Mouse (Mus musculus) spleen, adult 10 weeks (tissue): ENCODE measurements around the gene Ssr3. TPM values are rescaled to one million over a fixed set of nuclear protein-coding genes. Genes with fewer than 3 reads are reported as not detected.

ENCODE experiments used
- polyA plus RNA-seq: library from polyadenylated mRNA; stranded (reverse); fragments of 350-450 nt; fragmentation: Illumina TruSeq; extraction: RNeasy Lipid Tissue Mini Kit (QIAGEN cat#74804); gene quantifications from one replicate; pipeline ENCODE4 v1.2.3, GENCODE M21; 2015; ENCODE audit warnings: low replicate concordance; ENCODE audit not compliant: insufficient read depth

Gene Ssr3
- polyA plus RNA-seq = 180 TPM

GRCm38 (mm10) chr3:65392421-65392817, at the start of gene Ssr3:
TSS of gene Ssr3 (minus strand) at chr3:65392623.

Other genes starting within 250 kb of the Ssr3 start
- 23.6 TPM for gene Tiparp, start 135.8 kb upstream of the Ssr3 start, polyA plus RNA-seq